Mouse (Mus musculus) olfactory bulb, adult 2 months (tissue): ENCODE data around the gene Sec24d.

ENCODE experiments used
- CTCF ChIP-seq: fragments of 200-500 bp; IDR thresholded peaks from 2 replicates; pipeline ENCODE4 v1.5.1; 2012; ENCODE audit warnings: low read depth, mild to moderate bottlenecking, low read length, moderate library complexity; ENCODE audit not compliant: insufficient read depth
- POLR2A ChIP-seq: fragments of 200-500 bp; IDR thresholded peaks from 2 replicates; pipeline ENCODE4 v1.6.1; 2012; ENCODE audit warnings: mild to moderate bottlenecking, low read depth, low read length, moderate library complexity; ENCODE audit not compliant: insufficient read depth

DNA sequence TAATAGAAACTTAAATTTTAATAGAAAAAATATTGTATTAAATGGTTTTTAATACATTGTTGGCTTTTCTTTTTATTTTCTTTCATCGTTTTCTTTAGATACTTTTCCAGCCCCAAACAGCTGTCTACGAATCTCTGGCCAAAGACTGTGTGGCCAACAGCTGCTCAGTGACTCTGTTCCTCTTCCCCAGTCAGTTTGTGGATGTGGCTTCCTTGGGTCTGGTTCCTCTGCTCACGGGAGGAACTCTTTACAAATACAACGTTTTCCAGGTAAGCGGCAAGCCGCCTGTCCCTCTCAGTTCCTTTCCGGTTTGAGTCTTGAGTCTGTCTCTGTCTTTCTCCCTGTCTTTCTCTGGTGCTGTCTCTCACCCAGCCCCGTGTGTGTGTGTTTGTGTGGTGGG lies 83.3 kb downstream of the Sec24d start:
- TF ChIP-seq POLR2A (no peak), CTCF (no peak)
